Mouse (Mus musculus): Measurements from ENCODE around the gene Sclt1. TPM values are rescaled to one million over a fixed set of nuclear protein-coding genes. Genes with fewer than 3 reads are reported as not detected.

Gene Sclt1
- total RNA-seq, 4 experiments from 2014 or later = 3.8 to 5.7 (median 4.1) TPM

DNA sequence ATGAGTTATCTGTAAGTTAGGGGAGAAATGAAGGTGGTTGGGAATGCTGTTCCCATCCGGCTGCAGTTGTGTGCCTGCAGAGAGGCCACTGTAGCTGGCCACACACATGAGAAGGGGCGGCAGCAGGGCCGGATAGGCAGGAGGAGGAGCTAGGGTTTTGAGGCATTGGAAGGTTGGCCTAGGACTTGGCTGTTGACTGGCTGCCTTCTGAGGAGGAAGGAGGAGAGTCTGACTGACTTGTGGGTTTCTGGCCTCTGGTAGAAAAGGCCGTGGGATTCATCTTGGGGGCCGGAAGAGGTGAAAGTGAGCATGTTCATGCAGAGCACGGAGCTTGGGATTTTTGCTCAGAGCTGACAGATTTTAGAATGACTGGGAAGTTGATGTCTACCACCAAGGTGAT is 154.7 kb downstream of the Sclt1 start:
- no peak for DNase-seq (ENCODE audit: low spot score in 2 of 2)

DNA sequence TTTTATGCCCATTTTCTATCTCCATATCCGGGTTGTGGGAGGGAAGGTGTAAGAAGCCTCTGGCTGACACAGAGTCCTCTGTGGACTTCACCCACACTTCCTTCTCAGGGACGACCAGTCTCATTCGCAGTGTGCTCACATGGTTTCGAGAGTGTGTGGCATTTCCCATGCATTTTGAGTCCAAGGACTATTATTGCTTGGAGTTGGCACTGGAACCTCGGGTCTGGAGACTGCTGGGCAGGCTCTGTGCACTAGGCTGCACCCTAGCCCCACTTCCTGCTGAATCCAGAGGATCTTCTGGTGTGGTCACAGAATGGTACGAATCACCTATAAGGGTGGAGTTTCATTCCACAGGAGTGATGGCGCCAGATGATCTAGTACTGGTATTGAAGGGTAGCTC is 155.4 kb downstream of the Sclt1 start:
- no peak for DNase-seq (ENCODE audit: low spot score in 2 of 2)

DNA sequence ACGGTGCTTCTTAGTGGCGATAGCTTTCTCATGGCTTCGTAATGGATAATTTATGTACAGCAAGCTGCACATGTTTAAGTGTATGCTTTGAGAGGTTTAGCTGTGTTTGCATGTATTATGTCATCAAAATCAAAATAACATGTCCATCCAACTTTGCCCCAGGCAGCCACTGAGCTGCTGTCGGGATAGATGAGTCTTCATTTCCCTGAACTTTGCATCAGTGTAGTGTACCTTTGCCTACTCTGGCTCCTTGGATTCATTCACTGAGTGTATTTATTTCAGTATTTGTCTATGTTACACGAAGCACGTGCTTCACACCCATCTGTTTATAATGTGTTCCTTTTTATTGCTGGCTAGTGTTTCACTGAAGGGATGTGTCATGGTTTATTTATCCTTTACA is 156.0 kb downstream of the Sclt1 start:
- DNase-seq (ENCODE audit: low spot score in 2 of 2) = no peak

DNA sequence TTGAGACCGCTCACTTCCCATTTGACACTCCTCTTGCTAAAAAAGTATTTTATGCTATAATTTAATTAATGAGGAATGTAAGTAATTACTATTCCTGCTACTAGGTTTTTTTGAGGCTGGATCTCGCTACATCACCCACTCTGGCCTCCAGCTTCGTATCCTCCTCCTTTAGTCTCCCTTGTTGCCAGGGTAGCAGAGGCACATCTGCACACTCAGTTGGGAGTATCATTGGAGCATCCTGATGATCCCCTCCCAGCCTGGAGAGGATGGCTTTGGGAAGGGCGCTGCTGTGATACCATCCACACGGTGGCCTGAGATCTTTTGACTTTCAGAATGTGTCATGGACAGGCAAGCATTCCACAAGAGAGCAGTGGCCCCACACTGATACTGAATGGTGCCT is 156.8 kb downstream of the Sclt1 start:
- DNase-seq (ENCODE audit: low spot score in 2 of 2) = no peak

DNA sequence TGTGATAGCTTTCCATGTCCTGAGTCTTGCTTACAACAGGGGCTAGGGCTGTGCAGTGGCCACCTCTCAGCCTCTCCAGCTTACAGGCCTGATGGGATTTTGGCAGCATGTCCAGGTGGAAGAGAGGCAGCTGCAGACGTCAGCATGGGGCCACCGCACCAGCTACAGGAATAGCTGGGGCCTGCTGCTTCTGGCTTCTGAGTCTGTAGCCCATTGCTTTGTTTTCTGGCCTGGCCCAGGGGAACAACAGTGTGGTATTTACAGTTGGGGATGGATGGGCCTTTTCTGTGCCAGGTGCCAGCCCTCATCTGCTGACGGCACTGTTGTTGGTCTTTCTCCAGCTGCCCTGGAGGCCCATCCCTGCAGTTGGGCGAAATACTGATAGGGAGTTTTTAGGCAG is 158.7 kb downstream of the Sclt1 start:
- DNase-seq (ENCODE audit: low spot score in 2 of 2) = no peak

DNA sequence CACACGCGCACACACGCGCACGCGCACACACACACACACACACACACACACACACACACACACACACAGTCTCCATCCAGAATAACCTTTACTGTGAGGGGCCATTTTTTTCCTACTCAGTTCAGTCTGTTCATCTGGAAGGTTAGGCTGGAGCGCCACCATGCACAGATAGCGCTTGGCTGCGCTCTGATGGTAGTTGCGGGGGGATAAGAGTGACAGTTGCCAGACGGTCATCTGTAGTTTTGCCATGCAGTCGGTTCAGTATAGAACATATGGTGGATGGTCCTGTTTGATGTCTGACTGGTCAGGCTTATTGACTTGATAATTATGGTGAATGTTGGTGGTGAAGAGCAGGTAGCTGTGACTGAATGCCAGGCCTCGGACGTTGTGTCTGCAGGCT is 159.2 kb downstream of the Sclt1 start:
- no peak for DNase-seq (ENCODE audit: low spot score in 2 of 2)

DNA sequence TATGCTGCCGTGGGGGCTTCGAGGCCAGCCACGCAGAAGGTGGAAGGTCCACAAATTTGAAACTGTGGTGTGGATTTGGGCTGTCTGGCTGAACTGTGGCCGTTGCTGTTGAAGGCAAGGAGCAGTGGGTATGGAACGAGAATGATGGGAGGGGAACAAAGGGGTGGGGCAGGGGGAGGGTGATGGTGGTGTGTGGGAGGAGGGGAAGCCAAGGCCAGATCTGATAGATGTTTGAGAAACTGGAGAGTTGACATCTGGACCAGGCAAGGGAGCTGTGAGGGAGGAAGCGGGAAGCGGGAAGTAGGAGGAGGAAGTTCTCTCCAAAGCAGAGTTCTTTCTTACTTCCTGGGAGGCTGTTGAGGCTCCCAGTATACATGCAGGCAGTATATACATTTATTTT is 160.1 kb downstream of the Sclt1 start:
- DNase-seq (ENCODE audit: low spot score in 2 of 2) = no peak

DNA sequence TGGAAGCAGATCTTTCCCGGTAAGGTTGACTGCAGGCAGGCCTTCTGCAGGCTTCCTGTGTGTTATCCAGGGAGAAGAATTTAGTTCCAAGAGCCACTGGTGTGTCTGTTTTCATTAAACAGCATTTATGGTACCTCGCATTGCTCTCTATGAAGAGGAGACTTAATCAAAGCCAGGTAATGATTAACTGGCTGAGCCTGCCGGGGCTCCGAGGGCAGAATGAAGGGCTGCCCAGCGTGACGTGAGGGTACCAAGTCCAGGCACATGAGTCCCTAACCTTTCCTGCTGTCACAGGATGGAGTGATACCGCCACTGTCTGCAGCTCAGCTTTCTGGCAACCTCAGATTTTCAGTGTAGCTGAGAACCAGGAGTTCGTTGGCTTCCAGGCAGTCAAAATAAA is 160.9 kb downstream of the Sclt1 start:
- DNase-seq (ENCODE audit: low spot score in 2 of 2) = no peak

DNA sequence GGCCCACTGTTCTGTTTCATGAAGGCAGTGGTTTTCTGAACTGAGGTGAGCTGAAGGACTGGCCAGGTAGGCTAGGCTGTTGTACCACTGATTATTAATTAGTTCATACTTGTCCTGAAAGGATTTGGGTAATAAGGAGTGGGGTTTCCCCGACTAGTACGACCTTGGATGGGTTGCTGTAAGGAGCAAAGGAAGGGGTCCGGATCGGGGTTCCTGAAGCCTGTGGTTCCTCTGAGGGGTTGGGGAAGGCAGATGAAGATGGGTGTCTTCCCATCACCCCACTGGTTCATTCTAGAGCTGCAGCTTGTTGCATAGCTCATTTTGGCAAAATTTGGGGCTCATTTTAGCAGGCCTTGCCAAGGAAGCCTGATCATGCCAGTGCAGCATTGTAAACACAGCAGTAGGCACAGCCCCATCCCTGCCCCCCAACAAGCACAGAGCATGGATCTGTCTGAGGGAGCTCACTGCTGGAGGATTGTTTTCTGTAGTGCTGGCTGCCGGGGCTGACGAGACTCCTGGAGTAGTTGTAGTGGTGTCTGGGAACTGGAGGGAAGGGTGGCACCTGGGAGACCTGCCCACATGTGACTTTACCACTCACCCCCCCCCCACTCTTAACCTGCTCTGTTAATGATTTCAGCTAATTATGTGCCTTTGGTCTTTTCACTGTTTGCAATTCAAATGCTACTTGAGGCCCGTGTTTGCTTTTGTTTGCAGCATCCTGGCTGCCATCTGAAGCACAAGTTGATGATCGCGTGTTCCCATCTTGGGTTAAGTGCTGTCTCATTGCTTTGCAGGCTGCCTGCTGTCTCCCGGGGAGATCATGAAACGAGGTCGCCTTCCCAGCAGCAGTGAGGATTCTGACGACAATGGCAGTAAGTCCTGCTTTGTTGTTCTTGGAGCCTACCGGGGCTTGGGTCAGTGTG is 161.7 kb downstream of the Sclt1 start:
- DNase-seq (ENCODE audit: low spot score in 2 of 2) = no peak

DNA sequence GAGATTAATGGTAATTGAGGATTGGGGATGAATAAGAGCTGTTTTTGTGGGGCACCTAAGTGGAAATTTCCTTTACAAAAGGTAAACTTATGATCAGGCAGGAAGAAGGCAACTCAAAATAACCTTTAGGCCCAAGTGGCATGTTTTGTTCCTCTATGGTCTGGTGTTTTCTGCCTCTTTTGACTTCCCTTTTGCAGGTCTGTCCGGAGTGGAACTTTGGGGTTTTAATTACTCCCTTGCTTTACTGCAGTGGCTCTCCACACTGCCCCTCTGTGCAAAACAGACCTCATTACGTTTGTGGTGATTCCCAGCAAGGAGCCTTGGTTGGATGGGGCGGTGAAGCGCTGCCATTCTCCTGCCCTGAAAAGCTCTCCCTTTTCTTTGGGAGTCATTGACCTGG is 162.4 kb downstream of the Sclt1 start:
- DNase-seq (ENCODE audit: low spot score in 2 of 2) = no peak

DNA sequence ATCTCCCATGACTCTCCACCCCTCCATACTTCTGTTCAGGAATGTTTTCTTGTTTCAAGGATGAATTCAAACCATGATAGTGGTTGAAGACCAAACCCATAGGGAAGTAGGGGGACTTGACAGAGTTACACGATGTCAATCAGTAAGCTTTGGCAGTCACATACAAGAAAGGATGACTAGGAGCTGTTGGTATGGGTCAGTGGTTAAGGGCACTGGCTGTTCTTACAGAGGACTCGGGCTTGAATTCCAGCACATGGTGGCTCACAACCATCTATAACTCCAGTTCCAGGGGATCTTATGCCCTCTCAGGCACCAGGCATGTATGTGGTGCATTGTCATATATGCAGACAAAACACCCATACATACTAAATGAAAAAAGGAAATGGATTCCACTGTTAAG is 165.1 kb downstream of the Sclt1 start:
- no peak for DNase-seq (ENCODE audit: low spot score in 2 of 2)

Other genes with a start within 250 kb of the Sclt1 start
- 10 to 100 TPM; 22.4 to 29.0 (median 27.6) TPM for gene Jade1, start 186.8 kb downstream of the Sclt1 start, total RNA-seq (2022)
- 1 to 10 TPM; 2.6 to 4.3 (median 3.6) TPM for gene D3Ertd751e, start 97 bp upstream of the Sclt1 start, total RNA-seq (2022)